ENCODE assay signal across 18 mouse cellular contexts in the genomic region with DNA sequence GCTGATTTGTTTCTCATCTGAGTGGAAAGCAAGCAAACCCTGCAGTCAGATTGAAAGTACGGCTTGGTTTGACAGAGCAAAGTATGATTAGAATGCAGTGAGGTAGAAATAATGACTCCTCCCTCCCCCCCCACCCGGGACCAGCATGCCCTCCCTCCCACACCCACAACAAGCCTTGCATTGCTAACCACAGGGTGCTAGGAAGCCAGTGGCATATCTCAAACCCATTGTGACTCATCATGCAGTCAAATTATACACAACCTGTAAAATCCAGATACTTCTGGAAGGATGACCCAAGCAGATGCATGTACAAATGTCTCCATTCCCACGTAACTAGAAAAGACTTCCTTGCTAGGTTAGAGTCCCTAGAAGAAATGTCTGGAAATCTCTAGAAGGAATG.
"Had no signal": no experiment of that assay in that cellular context is flagged by ENCODE, and none has a peak within 500 bp of the region (broad histone marks: within the 10 kb centered on the region; RNA-seq: fewer than 3 reads in every experiment).

No protein-coding gene starts in this region.

- H3K9ac ChIP-seq: liver, embryonic 12.5 days; liver, embryonic 14.5 days; lung, embryonic 14.5 days; midbrain, embryonic 13.5 days had no signal

- H3K4me3 ChIP-seq: liver, embryonic 12.5 days; megakaryocyte, embryonic 14.5 days; midbrain, embryonic 13.5 days had no signal

- H3K27ac ChIP-seq: liver, embryonic 12.5 days; liver, embryonic 14.5 days; macrophage; midbrain, embryonic 13.5 days had no signal

- ATAC-seq: liver, embryonic 12.5 days; midbrain, embryonic 13.5 days; midbrain, embryonic 16.5 days had no signal

- H3K36me3 ChIP-seq: liver, embryonic 12.5 days; midbrain, embryonic 13.5 days had no signal

- H3K9me3 ChIP-seq: midbrain, embryonic 13.5 days had no signal

- H3K4me1 ChIP-seq: liver, embryonic 12.5 days; megakaryocyte, embryonic 14.5 days; midbrain, embryonic 13.5 days had no signal

- H3K4me2 ChIP-seq: liver, embryonic 12.5 days; lung, embryonic 14.5 days; midbrain, embryonic 11.5 days; midbrain, embryonic 13.5 days had no signal

- H3K27me3 ChIP-seq: liver, embryonic 12.5 days; megakaryocyte, embryonic 14.5 days; midbrain, embryonic 13.5 days had no signal

- DNase-seq: lung, adult 18-20 months; lung, embryonic 14.5 days; lung, postnatal 10 days; lung, postnatal 36 days; right cerebral cortex, adult 18-20 months; right cerebral cortex, postnatal 25 days; right cerebral cortex, postnatal 4 days; spleen, adult 18-20 months; thymus, adult 18-20 months; thymus, postnatal 14 days; thymus, postnatal 36 days had no signal
